Mouse (Mus musculus): Measurements from ENCODE around the gene Klf13.

- TF ChIP-seq CTCF (IDR thresholded peaks at IDR 0.05) (no peak), POLR2A (IDR thresholded peaks at IDR 0.05; ENCODE audit: insufficient read depth, low read depth, low read length) (no peak), EP300 (IDR thresholded peaks at IDR 0.05; ENCODE audit: insufficient read depth, low read depth, low read length) (no peak)
Observed at GRCm38 (mm10) chr7:63876640-63877039, 62.1 kb downstream of the Klf13 start.
